Mouse (Mus musculus) liver, adult 2 months (tissue): ENCODE results near the gene Snca. TPM values are rescaled to one million over a fixed set of nuclear protein-coding genes. Genes with fewer than 3 reads are reported as not detected.
A peak's percentile ranks its signal among the peaks of the same experiment; 100 is the strongest.
"Not testable (repeated sequence)": the region's sequence is repeated elsewhere in the genome, so short reads cannot be mapped to it uniquely, and the experiment has no call there.

Experiments
- DNase-seq: peaks from one replicate; pipeline ENCODE4 v3.0.0-alpha.2; 2011; ENCODE audit warnings: low read depth, low spot score; ENCODE audit errors: extremely low read depth
- H3K27ac ChIP-seq: fragments of 200-500 bp; replicated peaks from 2 replicates; pipeline ENCODE4 v1.5.1; 2012; ENCODE audit warnings: low read depth, mild to moderate bottlenecking, control low read depth, inconsistent platforms, low read length; ENCODE audit not compliant: insufficient read depth
- H3K27me3 ChIP-seq: fragments of 200-500 bp; 2 replicates; pipeline ENCODE4 v1.6.1; 2012; ENCODE audit warnings: mild to moderate bottlenecking, moderate library complexity, low read length, inconsistent platforms; ENCODE audit not compliant: control insufficient read depth, insufficient read depth
- H3K36me3 ChIP-seq: fragments of 200-500 bp; 2 replicates; pipeline ENCODE4 v1.6.1; 2012; ENCODE audit warnings: low read length, inconsistent platforms; ENCODE audit not compliant: control insufficient read depth, insufficient read depth
- H3K4me1 ChIP-seq: fragments of 200-500 bp; 2 replicates; pipeline ENCODE4 v1.6.1; 2011; ENCODE audit warnings: low read length; ENCODE audit not compliant: control insufficient read depth, insufficient read depth
- H3K4me3 ChIP-seq: fragments of 200-500 bp; 2 replicates; pipeline ENCODE4 v1.5.1; 2011; ENCODE audit warnings: low read depth, mild to moderate bottlenecking, control low read depth, low read length, moderate library complexity; ENCODE audit not compliant: insufficient read depth
- H3K79me2 ChIP-seq: fragments of 200-500 bp; 2 replicates; pipeline ENCODE4 v1.6.1; 2012; ENCODE audit warnings: inconsistent platforms, mild to moderate bottlenecking, low read length, moderate library complexity; ENCODE audit not compliant: control insufficient read depth, insufficient read depth
- H3K9ac ChIP-seq: fragments of 200-500 bp; 2 replicates; pipeline ENCODE4 v1.6.1; 2012; ENCODE audit warnings: low read depth, mild to moderate bottlenecking, control low read depth, inconsistent platforms, low read length
- CTCF ChIP-seq: fragments of 200-500 bp; IDR thresholded peaks from 2 replicates; pipeline ENCODE4 v1.5.1; 2011; ENCODE audit warnings: low read depth, low read length, control low read depth
- POLR2A ChIP-seq: fragments of 200-500 bp; IDR thresholded peaks from 2 replicates; pipeline ENCODE4 v1.6.1; 2011; ENCODE audit warnings: low read length, control low read depth; ENCODE audit not compliant: insufficient read depth; ENCODE audit errors: extremely low read depth
- WGBS: fragments of 180-500 bp; shearing (Covaris S2); methylation state at CpG from one replicate; pipeline ENCODE4 v1.1.7; 2018; 5-methylcytosine and 5-hydroxymethylcytosine counted together
- polyA plus RNA-seq: library from polyadenylated mRNA; depleted of rRNA; stranded (reverse); fragments of >200 nt; gene quantifications from 2 replicates; pipeline ENCODE4 v1.2.3, GENCODE M21; 2012; rRNA removed
- total RNA-seq: library from RNA; depleted of rRNA; stranded (reverse); fragments of >200 nt; gene quantifications from 2 replicates; pipeline ENCODE4 v1.2.3, GENCODE M21; 2014; rRNA removed

Snca gene
- total and polyA plus RNA-seq, 2 experiments = 0.39 to 2.0 TPM

DNA sequence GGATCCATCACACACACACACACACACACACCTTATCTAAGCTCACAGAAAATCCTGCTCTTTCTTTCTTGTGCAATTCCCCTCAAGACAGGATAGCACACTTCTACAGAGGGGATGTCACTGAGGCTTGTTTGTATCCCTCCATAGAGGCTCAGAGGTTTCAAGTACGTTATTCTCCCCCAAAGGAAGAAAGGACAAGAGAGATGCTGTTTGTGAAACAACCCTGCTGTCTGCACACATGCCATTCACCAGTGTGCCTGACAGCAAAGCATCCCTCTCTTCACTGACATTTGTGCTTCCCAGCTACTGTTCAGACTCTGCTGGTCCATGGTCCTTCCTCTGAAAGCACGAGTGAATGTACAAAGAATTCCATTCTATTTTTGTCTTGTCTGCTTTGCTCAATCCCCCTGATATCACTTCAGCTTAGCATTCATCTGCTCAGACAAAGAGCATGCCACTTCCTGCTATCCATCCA is 119.6 kb downstream of the Snca start:
- 42% methylated on average over 2 of the region's 2 CpGs for WGBS
- H3K9ac ChIP-seq = no peak overlapping the region
- no peak overlapping the region for H3K4me3 ChIP-seq
- DNase-seq = no peak
- H3K36me3 ChIP-seq = no peaks in the 10 kb centered on the region
- TF ChIP-seq POLR2A (no peak), CTCF (no peak)
- H3K4me1 ChIP-seq = no peaks in the 10 kb centered on the region
- H3K27ac ChIP-seq = no peak overlapping the region
- H3K27me3 ChIP-seq = no peaks in the 10 kb centered on the region
- no peaks in the 10 kb centered on the region for H3K79me2 ChIP-seq

DNA sequence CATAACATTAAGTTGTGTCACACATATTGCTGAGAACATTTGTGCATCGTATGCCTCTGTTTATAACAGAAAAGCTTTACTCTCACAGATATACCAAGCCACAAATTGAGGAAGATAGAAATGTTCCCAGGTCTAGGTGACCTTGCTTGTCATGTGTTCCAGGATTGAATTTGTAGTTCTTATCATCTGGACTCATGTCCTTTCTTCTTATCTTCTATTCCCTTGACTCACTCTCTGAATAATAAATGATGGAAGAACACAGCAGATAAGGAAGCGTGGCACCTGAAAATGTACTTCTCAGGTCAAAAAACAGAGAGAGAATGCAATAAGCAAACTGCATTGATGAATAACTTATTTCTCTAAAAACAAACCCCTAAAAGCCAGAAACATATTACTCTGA is 131.6 kb downstream of the Snca start:
- no peaks in the 10 kb centered on the region for H3K79me2 ChIP-seq
- H3K36me3 ChIP-seq = no peaks in the 10 kb centered on the region
- no peaks in the 10 kb centered on the region for H3K4me1 ChIP-seq
- WGBS = 65% methylated on average over 2 of the region's 2 CpGs
- H3K4me3 ChIP-seq = no peak overlapping the region
- H3K27ac ChIP-seq = no peak overlapping the region
- TF ChIP-seq CTCF (no peak), POLR2A (no peak)
- H3K27me3 ChIP-seq = no peaks in the 10 kb centered on the region
- no peak overlapping the region for H3K9ac ChIP-seq
- no peak for DNase-seq

DNA sequence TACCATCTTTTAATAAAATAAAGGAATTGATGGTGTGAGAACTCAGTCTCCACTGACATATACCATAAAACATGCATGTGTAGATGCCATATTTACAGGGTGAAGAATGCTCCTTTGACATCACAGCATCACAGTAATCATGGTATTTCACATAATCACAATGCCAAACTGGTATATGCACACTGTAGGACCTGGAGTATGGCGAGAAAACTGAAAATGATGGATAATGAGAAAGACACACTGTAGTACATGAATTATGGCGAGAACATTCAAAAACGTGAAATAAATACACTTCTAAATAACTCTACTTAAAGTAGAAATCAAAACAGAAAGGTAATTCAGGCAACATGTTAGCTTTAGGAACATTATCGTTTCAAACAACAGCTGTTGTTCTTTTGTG is 142.6 kb downstream of the Snca start:
- not testable (repeated sequence) for H3K79me2 ChIP-seq, H3K9ac ChIP-seq, H3K4me3 ChIP-seq, H3K4me1 ChIP-seq, H3K27me3 ChIP-seq, DNase-seq, H3K36me3 ChIP-seq, H3K27ac ChIP-seq
- 73% methylated on average over 4 of the region's 4 CpGs for WGBS

DNA sequence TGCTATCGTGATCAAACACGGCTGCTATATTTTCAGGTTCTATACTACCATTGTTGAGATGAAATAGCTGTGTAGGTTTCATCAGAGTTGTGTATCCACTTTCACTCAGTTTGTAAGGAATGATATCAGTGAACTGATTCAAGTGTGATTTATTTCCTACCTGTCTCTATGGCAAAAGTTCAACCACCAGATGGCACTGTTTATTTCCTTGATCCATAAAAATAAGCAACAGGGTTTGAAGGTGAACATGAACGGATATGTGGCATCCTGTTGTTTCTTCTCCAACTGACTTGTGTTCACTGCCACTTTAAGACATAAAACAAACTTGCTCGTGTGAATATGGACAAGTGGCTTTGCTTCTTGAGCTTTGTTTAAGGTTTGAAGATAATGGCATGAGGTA is 147.4 kb downstream of the Snca start:
- DNase-seq = peak; percentile 37
- no peak for TF ChIP-seq POLR2A
- TF ChIP-seq CTCF = peak; percentile 43
- WGBS = 41% methylated on average over 4 of the region's 4 CpGs

More for the DNA sequence above, 147.4 kb downstream of the Snca start:
- Histone ChIP-seq H3K9ac (no peak overlapping the region), H3K27me3 (no peaks in the 10 kb centered on the region), H3K4me1 (no peaks in the 10 kb centered on the region), H3K4me3 (no peak overlapping the region), H3K27ac (no peak overlapping the region), H3K79me2 (no peaks in the 10 kb centered on the region), H3K36me3 (no peaks in the 10 kb centered on the region)

Other genes with a start within 250 kb of the Snca start
- gene Mmrn1, start 95.1 kb upstream of the Snca start, total RNA-seq = 1.1 and 1.9 TPM in 2 replicates
- 0.02 TPM in 1 of 2 replicates, not detected in the other for gene Mmrn1, start 95.1 kb upstream of the Snca start, polyA plus RNA-seq